Mouse (Mus musculus): ENCODE data around the gene Snai1. TPM values are rescaled to one million over a fixed set of nuclear protein-coding genes. Genes with fewer than 3 reads are reported as not detected.

Snai1 gene
- polyA plus RNA-seq, 3 experiments from 2014 or later = not detected

DNA sequence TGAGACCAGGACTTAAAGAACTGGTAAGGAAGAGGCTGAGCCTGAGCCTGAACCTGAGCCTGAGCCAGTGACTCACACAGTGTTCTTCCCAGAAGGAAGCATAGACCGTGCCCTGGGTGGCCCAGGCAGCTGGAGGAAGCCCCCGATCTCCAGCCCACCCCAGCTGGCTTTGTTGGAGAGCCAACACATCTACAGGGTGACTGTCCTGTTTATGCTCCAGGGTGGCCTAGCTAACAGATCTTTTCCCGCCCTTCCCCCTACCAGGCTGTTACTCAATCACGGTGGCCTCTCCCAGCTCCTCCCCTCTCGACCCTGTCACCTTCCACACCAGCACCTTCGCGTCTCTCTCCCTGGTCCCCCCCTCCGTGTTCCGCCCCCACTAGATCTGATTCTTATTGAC, 49.0 kb downstream of the Snai1 start:
- ATAC-seq = no peak

DNA sequence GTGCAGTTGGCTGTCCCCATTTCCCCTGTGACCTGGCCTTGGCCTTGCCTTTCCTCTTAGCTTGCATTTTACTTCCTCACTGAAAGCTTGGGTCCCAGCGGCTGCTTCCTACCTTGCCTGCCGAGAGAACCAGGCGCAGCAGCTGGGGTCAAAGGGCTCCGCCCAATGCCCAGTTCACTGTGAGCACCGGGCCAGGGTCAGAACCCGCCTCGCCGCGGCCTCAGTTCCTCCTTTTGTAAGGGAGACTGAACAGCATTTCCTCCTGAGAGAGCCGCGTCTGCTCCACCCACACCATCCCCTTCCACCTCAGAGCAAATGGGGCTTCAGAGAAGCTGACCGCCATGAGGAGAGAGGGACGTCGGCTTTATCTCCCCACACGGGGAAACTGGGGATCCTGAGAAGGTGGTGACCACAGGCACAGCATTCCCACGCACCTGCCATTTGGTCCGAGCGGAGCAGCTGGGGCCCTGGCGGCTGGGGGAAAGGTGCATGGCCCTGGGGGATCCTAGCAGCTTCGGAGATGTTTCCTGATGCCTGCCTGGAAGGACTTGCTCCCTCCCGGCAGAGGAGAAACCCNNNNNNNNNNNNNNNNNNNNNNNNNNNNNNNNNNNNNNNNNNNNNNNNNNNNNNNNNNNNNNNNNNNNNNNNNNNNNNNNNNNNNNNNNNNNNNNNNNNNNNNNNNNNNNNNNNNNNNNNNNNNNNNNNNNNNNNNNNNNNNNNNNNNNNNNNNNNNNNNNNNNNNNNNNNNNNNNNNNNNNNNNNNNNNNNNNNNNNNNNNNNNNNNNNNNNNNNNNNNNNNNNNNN, 51.0 kb downstream of the Snai1 start:
- ATAC-seq = peak; percentile 86

Other genes with a start within 250 kb of the Snai1 start
- gene B4galt5, start 189.0 kb upstream of the Snai1 start, polyA plus RNA-seq (2017; shearing (Covaris generic)) = 10 to 100 TPM in 1 of 3 experiments, 1 to 10 TPM in 2; 5.1 to 16.7 (median 5.2) TPM
- 10 to 100 TPM; 28.6 to 62.5 (median 41.6) TPM for gene Slc9a8, start 116.5 kb upstream of the Snai1 start, polyA plus RNA-seq (2017; shearing (Covaris generic))
- gene Rnf114, start 45.5 kb upstream of the Snai1 start, polyA plus RNA-seq (2017; shearing (Covaris generic)) = 100 to 1,000 TPM; 145 to 194 (median 193) TPM
- gene Spata2, start 45.3 kb upstream of the Snai1 start, polyA plus RNA-seq (2017; shearing (Covaris generic)) = 10 to 100 TPM in 2 of 3 experiments, 1 to 10 TPM in 1; 9.6 to 16.5 (median 12.2) TPM
- gene Ube2v1, start 93.9 kb downstream of the Snai1 start, polyA plus RNA-seq (2017; shearing (Covaris generic)) = 100 to 1,000 TPM; 370 to 426 (median 380) TPM
- gene Gm20431, start 123.3 kb downstream of the Snai1 start, polyA plus RNA-seq (2017; shearing (Covaris generic)) = not detected
- 1 to 10 TPM in 2 of 3 experiments, under 1 TPM in 1; 0.65 to 3.2 (median 2.1) TPM for gene Cebpb, start 150.7 kb downstream of the Snai1 start, polyA plus RNA-seq (2017; shearing (Covaris generic))
- 10 to 100 TPM; 12.5 to 16.8 (median 12.8) TPM for gene Tmem189, start 151.6 kb downstream of the Snai1 start, polyA plus RNA-seq (2017; shearing (Covaris generic))